Mouse (Mus musculus): ENCODE measurements around the gene Hsd11b1. TPM values are rescaled to one million over a fixed set of nuclear protein-coding genes. Genes with fewer than 3 reads are reported as not detected.

Gene Hsd11b1
- total and polyA plus RNA-seq, 3 experiments, result not detected

DNA sequence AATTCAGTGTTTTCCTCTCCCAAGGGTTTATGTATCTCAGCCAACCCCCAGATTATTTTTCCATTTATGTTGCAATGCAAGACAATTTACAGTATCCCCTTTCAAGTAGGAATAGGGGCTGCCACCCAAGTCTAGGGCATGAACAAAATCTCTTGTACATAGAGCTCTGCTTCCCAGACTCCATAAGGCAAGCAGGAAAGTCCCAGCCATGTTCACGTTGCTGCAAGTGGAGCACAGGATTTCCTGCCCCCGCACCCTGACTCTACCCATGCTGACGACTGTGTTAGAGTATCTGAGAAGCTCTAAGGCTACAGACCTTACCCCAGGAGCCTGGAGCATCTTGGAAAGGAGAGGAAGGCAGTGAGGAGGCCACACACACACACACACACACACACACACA, 74.1 kb downstream of the Hsd11b1 start:
- Histone ChIP-seq H3K27me3 (ENCODE audit: control insufficient read depth in 1 of 2, insufficient read depth in 2 of 2, low read length in 2 of 2) (no peaks in the 10 kb centered on the region), H3K9ac (ENCODE audit: control insufficient read depth, low read depth, low read length, poor library complexity, severe bottlenecking) (no peak overlapping the region), H3K4me3 (ENCODE audit: control insufficient read depth in 1 of 2, insufficient read depth in 1 of 2, low read depth in 2 of 2, low read length in 2 of 2) (no peak overlapping the region), H3K4me1 (ENCODE audit: control insufficient read depth in 1 of 2, insufficient read depth in 2 of 2, low read length in 2 of 2) (no peaks in the 10 kb centered on the region), H3K36me3 (ENCODE audit: control insufficient read depth in 1 of 2, insufficient read depth in 2 of 2, low read length in 2 of 2) (no peaks in the 10 kb centered on the region), H3K27ac (ENCODE audit: control insufficient read depth, low read depth, low read length) (no peak overlapping the region), H3K9me3 (replicated peaks; ENCODE audit: insufficient read depth, low read length) (no peaks in the 10 kb centered on the region), H3K79me2 (ENCODE audit: control insufficient read depth, insufficient read depth, low read length, poor library complexity) (no peaks in the 10 kb centered on the region)
- DNase-seq (ENCODE audit: low read depth, low spot score), result no peak
- TF ChIP-seq POLR2AphosphoS5 (IDR thresholded peaks at IDR 0.05; ENCODE audit: borderline replicate concordance, low read depth, low read length) (no peak), MYB (IDR thresholded peaks at IDR 0.05; ENCODE audit: low read depth, low read length) (no peak), SMC3 (IDR thresholded peaks at IDR 0.05; ENCODE audit: low read depth, low read length) (no peak), CHD1 (IDR thresholded peaks at IDR 0.05; ENCODE audit: low read depth, low read length) (no peak), ETS1 (IDR thresholded peaks at IDR 0.05; ENCODE audit: low read depth, low read length) (no peak), EP300 (IDR thresholded peaks at IDR 0.05; ENCODE audit: low read depth in 1 of 2, low read length in 2 of 2) (no peak), MXI1 (IDR thresholded peaks at IDR 0.05; ENCODE audit: low read depth, low read length) (no peak), NELFE (IDR thresholded peaks at IDR 0.05; ENCODE audit: low read depth, low read length) (no peak), TAL1 (IDR thresholded peaks at IDR 0.05; ENCODE audit: low read length) (no peak), USF1 (IDR thresholded peaks at IDR 0.05; ENCODE audit: low read depth, low read length) (no peak)

DNA sequence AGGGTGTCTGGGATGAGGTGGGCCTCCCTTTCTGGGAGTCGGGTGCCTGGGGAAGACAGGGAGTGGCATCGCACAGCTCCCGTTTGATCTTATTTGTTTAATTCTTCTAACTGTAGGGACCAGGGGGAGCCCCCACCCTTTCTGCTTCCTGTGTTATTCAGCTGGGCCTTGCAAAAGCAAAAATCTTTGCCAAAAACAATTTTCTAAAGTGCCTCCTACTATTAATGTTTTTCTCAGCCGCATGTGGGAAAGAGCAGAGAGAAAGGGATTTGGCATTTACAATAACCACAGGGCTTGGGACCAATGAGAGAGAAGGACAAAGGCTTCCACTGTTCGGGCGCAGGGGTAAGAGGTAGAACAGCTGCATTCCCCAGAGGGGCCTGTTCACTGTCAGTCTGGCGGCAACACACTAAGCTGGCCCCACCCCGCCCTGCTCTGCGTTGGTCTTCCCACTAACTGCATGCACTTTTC, 74.7 kb downstream of the Hsd11b1 start:
- H3K4me1 ChIP-seq (ENCODE audit: control insufficient read depth in 1 of 2, insufficient read depth in 2 of 2, low read length in 2 of 2), result no peaks in the 10 kb centered on the region
- no peaks in the 10 kb centered on the region for H3K36me3 ChIP-seq (ENCODE audit: control insufficient read depth in 1 of 2, insufficient read depth in 2 of 2, low read length in 2 of 2)
- DNase-seq (ENCODE audit: low read depth, low spot score), result no peak
- H3K4me3 ChIP-seq (ENCODE audit: control insufficient read depth in 1 of 2, insufficient read depth in 1 of 2, low read depth in 2 of 2, low read length in 2 of 2), result no peak overlapping the region
- H3K79me2 ChIP-seq (ENCODE audit: control insufficient read depth, insufficient read depth, low read length, poor library complexity), result no peaks in the 10 kb centered on the region
- H3K9ac ChIP-seq (ENCODE audit: control insufficient read depth, low read depth, low read length, poor library complexity, severe bottlenecking), result no peak overlapping the region
- H3K27ac ChIP-seq (ENCODE audit: control insufficient read depth, low read depth, low read length), result no peak overlapping the region
- H3K27me3 ChIP-seq (ENCODE audit: control insufficient read depth in 1 of 2, insufficient read depth in 2 of 2, low read length in 2 of 2), result no peaks in the 10 kb centered on the region
- no peaks in the 10 kb centered on the region for H3K9me3 ChIP-seq (replicated peaks; ENCODE audit: insufficient read depth, low read length)
- TF ChIP-seq RAD21 (IDR thresholded peaks at IDR 0.05; ENCODE audit: low read depth, low read length) (no peak), MAX (IDR thresholded peaks at IDR 0.05; ENCODE audit: low read length) (no peak), CHD1 (IDR thresholded peaks at IDR 0.05; ENCODE audit: low read depth, low read length) (no peak), MAZ (IDR thresholded peaks at IDR 0.05; ENCODE audit: low read depth, low read length) (no peak)

DNA sequence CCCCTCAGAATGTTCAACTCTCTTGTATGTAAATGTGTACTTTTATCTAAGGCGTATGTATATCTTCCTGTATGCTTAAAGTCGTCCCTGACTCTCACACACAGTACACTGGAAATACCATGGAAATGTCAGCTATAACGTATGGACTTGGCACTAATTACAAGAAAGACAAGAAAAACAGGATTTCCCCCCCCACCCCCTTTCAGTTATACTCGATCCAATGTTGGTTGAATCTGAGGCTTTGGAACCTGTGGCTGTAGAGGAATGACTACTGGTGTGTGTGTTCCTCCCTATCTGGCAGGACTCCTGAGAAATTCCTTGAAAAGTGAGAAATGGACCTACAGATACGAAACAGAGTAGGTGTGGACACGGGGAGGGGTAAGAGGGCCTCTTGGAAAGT, 75.6 kb downstream of the Hsd11b1 start:
- H3K4me1 ChIP-seq (ENCODE audit: control insufficient read depth in 1 of 2, insufficient read depth in 2 of 2, low read length in 2 of 2), result no peaks in the 10 kb centered on the region
- no peaks in the 10 kb centered on the region for H3K79me2 ChIP-seq (ENCODE audit: control insufficient read depth, insufficient read depth, low read length, poor library complexity)
- no peaks in the 10 kb centered on the region for H3K36me3 ChIP-seq (ENCODE audit: control insufficient read depth in 1 of 2, insufficient read depth in 2 of 2, low read length in 2 of 2)
- no peak overlapping the region for H3K4me3 ChIP-seq (ENCODE audit: control insufficient read depth in 1 of 2, insufficient read depth in 1 of 2, low read depth in 2 of 2, low read length in 2 of 2)
- H3K9me3 ChIP-seq (replicated peaks; ENCODE audit: insufficient read depth, low read length), result no peaks in the 10 kb centered on the region
- no peak overlapping the region for H3K9ac ChIP-seq (ENCODE audit: control insufficient read depth, low read depth, low read length, poor library complexity, severe bottlenecking)
- H3K27ac ChIP-seq (ENCODE audit: control insufficient read depth, low read depth, low read length), result no peak overlapping the region
- no peaks in the 10 kb centered on the region for H3K27me3 ChIP-seq (ENCODE audit: control insufficient read depth in 1 of 2, insufficient read depth in 2 of 2, low read length in 2 of 2)
- no peak for DNase-seq (ENCODE audit: low read depth, low spot score)
- TF ChIP-seq SMC3 (IDR thresholded peaks at IDR 0.05; ENCODE audit: low read depth, low read length) (no peak), TBP (IDR thresholded peaks at IDR 0.05; ENCODE audit: low read depth, low read length) (no peak), ELF1 (IDR thresholded peaks at IDR 0.05; ENCODE audit: low read depth, low read length) (no peak), POLR2AphosphoS5 (IDR thresholded peaks at IDR 0.05; ENCODE audit: borderline replicate concordance, low read depth, low read length) (no peak), HCFC1 (IDR thresholded peaks at IDR 0.05; ENCODE audit: low read depth, low read length) (no peak), USF2 (IDR thresholded peaks at IDR 0.05; ENCODE audit: borderline replicate concordance in 1 of 2, insufficient read depth in 1 of 2, low read depth in 1 of 2, low read length in 2 of 2) (no peak), MYC (IDR thresholded peaks at IDR 0.05; ENCODE audit: low read depth, low read length) (no peak), NELFE (IDR thresholded peaks at IDR 0.05; ENCODE audit: low read depth, low read length) (no peak), ZKSCAN1 (IDR thresholded peaks at IDR 0.05; ENCODE audit: low read depth, low read length) (no peak), MAZ (IDR thresholded peaks at IDR 0.05; ENCODE audit: low read depth, low read length) (no peak), MAFK (IDR thresholded peaks at IDR 0.05; ENCODE audit: borderline replicate concordance, low read depth, low read length) (no peak), BHLHE40 (IDR thresholded peaks at IDR 0.05; ENCODE audit: borderline replicate concordance, low read depth, low read length) (no peak), USF1 (IDR thresholded peaks at IDR 0.05; ENCODE audit: low read depth, low read length) (no peak), E2F4 (IDR thresholded peaks at IDR 0.05; ENCODE audit: borderline replicate concordance, low read depth, low read length) (no peak), ZC3H11A (IDR thresholded peaks at IDR 0.05; ENCODE audit: low read depth, low read length) (no peak), MAX (IDR thresholded peaks at IDR 0.05; ENCODE audit: low read length) (no peak), ZNF384 (IDR thresholded peaks at IDR 0.05; ENCODE audit: low read depth, low read length) (no peak), KAT2A (conservative IDR thresholded peaks at IDR 0.05; ENCODE audit: low read depth, low read length) (no peak), TCF12 (IDR thresholded peaks at IDR 0.05; ENCODE audit: low read depth, low read length) (no peak)

Data from MEL (cell line).